Mouse (Mus musculus): ENCODE results near the gene Grm4.
A peak's percentile ranks its signal among the peaks of the same experiment; 100 is the strongest.

Grm4 gene

GRCm38 (mm10) chr17:27551393-27551940 lies 30.3 kb upstream of the Grm4 start:
- no peak for DNase-seq

DNA sequence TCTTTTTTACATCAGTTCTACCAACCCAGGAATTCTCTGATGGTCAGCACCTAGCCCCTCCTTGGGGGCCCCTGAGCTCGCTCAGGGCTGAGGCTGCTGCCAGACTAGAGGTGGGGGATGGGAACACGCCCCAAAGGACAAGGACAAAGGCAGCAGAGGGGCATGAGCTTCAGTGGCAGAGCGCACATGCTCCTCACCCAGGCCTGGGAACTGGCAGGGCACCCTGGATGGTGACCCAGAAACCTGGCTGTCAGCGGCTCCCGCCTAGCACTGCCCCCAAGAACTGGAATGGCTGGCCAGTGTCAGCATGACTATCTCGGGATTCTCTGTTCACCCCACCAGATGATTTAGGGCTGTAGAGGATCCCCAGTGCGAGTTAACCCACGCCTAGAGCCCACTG lies 28.0 kb upstream of the Grm4 start:
- DNase-seq, result no peak

- no peak for DNase-seq
Observed at GRCm38 (mm10) chr17:27547253-27547868, 26.2 kb upstream of the Grm4 start.

DNA sequence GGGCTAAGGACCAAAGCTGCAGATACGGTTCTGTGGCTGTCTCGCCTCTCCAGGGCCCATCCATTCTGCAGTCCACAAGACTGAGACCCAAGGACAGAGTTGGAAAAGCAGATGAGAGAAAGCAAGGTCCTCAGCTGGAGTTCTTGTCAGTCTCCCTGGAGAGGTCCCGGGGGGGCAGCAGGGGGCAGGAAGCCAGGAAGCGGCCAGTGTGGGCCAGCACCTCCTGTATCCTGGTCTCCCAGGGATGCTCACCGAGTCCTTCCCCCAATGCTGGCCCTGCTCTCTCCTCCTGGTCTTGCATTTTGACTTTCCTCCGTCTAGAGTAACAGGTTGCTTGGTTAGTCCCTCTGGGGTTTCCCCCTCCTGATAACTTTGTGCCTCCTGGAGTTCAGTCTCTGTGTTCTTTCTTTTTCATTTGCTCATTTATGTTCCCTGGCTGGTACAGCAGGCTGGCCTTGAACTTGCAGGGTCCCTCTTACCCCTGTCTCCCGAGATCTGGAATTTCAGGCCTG lies 25.4 kb upstream of the Grm4 start:
- DNase-seq, result no peak

DNA sequence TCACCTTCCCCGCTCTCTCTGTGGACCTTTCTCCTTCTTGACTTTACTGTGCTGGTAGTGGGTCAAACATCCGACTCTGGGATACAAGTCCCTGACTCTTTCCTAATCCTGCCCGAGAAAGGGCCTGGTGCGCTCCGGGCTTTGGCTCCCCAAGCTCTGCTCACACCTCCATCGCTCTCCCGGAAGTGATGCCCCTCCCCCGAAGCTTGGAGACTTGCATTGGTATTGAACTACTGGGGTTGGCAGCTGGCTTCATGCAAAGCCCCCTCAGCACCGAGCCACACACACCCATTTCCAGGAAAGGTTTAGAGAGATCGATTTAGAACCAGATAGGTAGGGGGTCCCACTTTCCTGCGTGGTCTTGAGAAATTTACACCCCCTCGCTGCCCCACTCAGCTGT lies 24.8 kb upstream of the Grm4 start:
- no peak for DNase-seq

- DNase-seq, result no peak
Observed at GRCm38 (mm10) chr17:27544551-27544950, 23.3 kb upstream of the Grm4 start.

GRCm38 (mm10) chr17:27541984-27542383 lies 20.8 kb upstream of the Grm4 start:
- DNase-seq, result no peak

GRCm38 (mm10) chr17:27541261-27541660 lies 20.1 kb upstream of the Grm4 start:
- no peak for DNase-seq

GRCm38 (mm10) chr17:27534718-27535117 lies 13.5 kb upstream of the Grm4 start:
- peak; percentile 82 to 92 for DNase-seq

- no peak for DNase-seq
Observed at GRCm38 (mm10) chr17:27533354-27533753, 12.2 kb upstream of the Grm4 start.

GRCm38 (mm10) chr17:27532095-27532494 lies 10.9 kb upstream of the Grm4 start:
- DNase-seq, result no peak

- no peak for DNase-seq
Observed at GRCm38 (mm10) chr17:27528767-27529166, 7.6 kb upstream of the Grm4 start.

DNA sequence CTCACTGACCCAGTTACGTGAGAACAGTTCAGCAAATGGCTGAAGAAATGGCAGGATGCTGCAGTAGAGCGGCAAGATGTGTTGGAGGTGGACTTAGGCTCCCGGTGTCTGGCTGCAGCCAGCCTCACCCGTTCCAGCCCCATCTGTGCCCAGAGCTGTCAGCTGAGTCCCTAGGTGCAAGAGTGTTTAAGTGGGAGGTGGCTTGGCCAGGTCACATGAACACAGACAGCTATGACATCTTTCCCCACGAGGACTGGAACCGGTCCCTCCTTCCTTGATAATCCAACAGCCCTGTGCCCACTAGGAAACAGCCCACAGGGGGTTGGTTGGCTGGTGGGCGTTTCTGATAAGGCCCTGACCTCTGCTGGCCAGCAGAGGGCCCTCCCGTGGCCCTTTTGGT lies 6.8 kb upstream of the Grm4 start:
- no peak for DNase-seq

DNA sequence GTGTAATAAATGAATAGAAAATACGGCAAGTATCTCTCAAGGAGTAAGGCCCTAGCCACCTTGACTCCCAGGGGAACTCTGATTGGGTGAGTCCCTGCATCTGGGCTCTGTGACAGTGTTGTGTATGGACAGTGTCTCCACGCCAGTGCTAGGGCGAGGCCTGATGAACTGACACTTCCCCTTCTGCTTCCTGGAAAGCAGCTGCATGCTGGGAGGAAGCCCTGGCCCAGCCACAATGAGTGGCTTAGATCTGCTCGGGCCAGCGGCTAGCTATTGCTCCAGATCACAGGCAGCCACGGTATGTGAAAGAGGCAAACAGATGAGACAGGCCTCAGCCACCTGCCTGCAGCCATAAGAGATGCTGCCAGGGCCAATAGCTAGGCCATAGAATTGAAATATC lies 6.0 kb upstream of the Grm4 start:
- DNase-seq, result peak in 1 of 2 experiments; percentile 28

DNA sequence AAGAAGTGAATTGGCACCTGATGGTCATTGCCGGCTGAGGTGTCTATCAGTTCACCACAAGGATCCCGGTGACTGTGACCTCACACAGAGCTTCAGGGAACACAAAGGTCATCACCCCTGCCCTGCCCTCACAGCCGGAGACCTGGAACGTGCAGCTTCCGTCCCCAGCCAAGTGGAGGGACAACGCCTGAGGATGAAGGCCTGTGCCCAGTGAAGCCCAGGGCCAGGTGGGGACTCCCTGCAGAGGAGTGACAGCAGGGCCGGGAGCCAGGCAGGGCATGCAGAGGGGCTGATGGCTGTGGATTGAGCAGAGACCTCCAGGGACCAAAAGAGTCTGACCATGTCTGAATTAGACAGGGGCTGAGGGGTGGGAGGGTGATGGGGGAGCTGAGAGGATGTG lies 1.9 kb upstream of the Grm4 start:
- DNase-seq, result no peak

DNA sequence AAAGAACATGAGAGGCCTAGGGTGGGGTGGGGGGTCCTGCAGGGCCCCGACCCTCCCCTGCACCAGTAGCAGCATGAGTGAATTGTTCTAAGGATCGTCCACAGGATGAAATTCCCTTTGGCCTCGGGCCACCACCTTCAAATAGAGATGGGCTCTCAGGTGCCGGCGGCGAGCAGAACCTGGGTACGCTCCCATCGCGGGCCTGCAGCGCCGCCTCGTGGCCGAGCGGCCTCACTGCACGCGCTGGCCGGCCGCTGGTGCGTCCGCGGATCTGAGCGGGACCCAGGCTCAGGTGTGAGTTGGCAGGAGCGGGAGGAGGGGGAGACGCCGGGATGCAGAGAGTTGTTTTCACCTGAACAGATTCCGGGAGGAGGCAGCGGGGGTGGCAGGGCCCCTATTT lies 646 bp downstream of the Grm4 start:
- DNase-seq, result peak in 1 of 2 experiments; percentile 67

DNA sequence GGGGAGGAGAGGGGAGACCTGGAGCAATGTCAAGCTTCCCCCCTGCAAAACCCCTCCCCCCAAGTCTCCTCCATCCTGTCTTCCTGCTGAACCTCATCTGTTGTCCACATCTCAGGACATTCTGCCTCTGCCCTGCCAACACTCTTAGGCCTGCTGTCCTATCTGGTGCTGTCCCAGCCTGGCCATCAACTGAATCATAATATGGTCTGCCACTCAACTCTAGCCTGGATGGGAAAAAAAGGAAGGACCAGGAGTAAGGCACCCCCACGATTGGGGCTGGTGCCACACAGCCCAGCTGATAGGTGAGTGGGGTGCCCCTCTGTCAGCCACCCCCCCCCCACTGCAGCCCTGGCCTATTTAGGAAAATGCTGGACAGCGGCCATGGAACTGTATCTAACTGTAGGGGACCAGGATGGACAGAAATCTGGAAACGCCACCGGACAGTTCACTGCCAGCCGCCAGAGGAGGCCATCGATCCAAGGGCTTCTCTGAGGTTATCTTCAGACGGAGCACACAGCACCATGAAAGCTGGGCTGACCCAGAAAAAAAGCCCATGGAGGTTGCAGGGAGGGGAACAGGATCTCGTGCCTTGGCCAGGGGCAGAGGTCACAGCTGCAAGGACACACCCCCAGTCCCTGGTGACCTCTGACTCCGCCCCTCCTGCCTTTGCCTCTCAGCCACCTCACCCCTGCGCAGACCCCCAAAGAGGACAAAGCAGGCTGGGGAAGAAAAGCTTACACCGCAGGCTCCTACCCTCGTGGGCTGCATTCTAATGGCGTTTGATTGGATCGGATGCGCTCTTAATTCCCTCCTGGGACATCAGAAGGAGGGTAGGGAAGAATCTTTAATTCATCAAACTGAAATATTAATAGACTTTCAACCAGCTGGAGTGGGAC lies 2.3 kb downstream of the Grm4 start:
- no peak for DNase-seq

GRCm38 (mm10) chr17:27518296-27518695 lies 2.9 kb downstream of the Grm4 start:
- DNase-seq, result peak in 1 of 2 experiments; percentile 59

DNA sequence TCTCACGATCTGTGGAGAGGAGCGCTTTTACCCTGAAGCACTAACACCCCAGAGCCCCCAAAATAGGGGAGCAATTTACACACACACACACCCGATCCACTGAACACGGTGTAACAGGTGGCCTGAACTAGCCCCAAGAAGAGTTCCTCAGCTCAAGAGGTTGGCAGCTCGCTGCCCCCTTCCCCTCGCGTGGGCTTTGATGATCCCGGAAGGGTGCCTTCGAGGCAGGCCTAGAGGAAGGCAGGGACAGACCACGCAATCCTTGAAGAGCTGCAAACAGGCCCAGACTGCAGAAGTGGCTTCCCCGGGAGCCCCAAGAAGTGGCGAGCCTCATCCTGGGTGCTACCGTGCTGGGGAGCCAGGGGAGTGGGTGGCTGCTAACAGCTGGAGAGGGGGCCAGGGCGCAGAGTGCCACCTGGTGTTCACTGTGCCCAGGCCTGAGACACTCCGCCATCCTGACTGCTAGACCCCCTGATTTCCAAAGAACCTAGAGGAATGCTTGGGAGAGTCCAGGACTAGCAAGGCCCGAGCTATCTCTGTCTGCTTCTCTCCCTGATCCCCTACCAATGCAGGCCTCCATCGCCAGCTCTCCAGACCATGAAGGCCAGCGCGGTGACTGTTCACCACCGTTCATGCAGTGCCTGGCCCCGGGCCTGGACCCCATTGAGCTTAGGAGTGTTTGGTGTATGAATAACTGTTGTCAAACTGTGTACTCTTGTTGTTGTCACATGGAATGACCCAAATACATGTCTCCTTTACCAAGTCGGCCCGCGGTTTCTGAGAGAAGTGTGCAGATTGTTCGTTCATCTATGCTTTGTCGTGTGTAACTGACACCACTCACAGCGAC lies 7.1 kb downstream of the Grm4 start:
- no peak for DNase-seq

- no peak for DNase-seq
Observed at GRCm38 (mm10) chr17:27513279-27513915, 7.8 kb downstream of the Grm4 start.

DNA sequence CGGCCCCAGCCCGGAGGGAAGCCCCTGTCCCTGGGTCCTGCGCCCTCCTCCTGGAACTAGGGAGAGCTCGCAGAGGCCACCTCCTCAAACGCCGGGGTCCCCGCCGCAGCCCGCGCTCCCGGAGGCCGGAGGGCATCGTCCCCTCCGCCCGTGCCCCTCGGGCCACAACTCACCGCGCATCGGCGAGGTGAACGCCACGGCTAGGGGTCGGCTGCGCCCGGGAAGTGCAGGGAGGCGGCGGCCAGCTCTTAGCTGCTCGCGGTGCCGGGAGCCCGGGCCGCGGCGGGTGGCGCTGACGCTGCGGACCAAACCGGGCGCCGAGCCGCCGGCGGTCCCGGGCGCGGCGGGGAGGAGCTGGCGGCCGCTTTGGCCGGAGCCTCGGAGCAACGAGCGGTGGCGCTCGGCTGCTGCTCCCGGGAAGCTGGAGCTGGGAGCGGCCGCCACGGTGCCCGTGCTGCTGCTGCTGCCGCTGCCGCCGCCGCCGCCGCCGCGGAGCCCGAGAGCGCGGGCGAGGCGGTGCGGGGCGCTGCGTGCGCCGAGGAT lies 8.5 kb downstream of the Grm4 start:
- no peak for DNase-seq
